Mouse (Mus musculus) regulatory T cell (primary cell): ENCODE results near the gene Hoxd13.

Experiments
- in situ Hi-C: fragments of 300-600 bp; cut with MboI, MseI; formaldehyde crosslinking; loops from one replicate; pipeline ENCODE4 v1.15.1; 2025; ENCODE audit warnings: high pct_unique_total_duplicates

The Hoxd13 gene

GRCm38 (mm10) chr2:74678891-74679595 lies 10.9 kb downstream of the Hoxd13 start, which contains the start of gene Hoxd11:
TSS of gene Hoxd11 (plus strand) at chr2:74679557.
- in situ Hi-C loops: loop anchor here (25.0 kb wide), 1 partner anchor 908 kb away; no protein-coding TSS in a partner anchor

GRCm38 (mm10) chr2:74679596-74679971 lies 11.5 kb downstream of the Hoxd13 start:
- in situ Hi-C loops: loop anchor here (25.0 kb wide), 1 partner anchor 908 kb away; no protein-coding TSS in a partner anchor

GRCm38 (mm10) chr2:74679980-74680379 lies 11.9 kb downstream of the Hoxd13 start:
- in situ Hi-C loops: loop anchor here (25.0 kb wide), 1 partner anchor 907 kb away; no protein-coding TSS in a partner anchor

- in situ Hi-C loops: loop anchor here (25.0 kb wide), 1 partner anchor 907 kb away; no protein-coding TSS in a partner anchor
Observed at GRCm38 (mm10) chr2:74680561-74681398, 12.7 kb downstream of the Hoxd13 start.

GRCm38 (mm10) chr2:74681594-74682531 lies 13.8 kb downstream of the Hoxd13 start:
- in situ Hi-C loops: loop anchor here (25.0 kb wide), 1 partner anchor 905 kb away; no protein-coding TSS in a partner anchor

GRCm38 (mm10) chr2:74682796-74683195 lies 14.7 kb downstream of the Hoxd13 start:
- in situ Hi-C loops: loop anchor here (25.0 kb wide), 1 partner anchor 905 kb away; no protein-coding TSS in a partner anchor

- in situ Hi-C loops: loop anchor here (25.0 kb wide), 1 partner anchor 904 kb away; no protein-coding TSS in a partner anchor
Observed at GRCm38 (mm10) chr2:74683471-74683951, 15.4 kb downstream of the Hoxd13 start.

GRCm38 (mm10) chr2:74684106-74684505 lies 16.0 kb downstream of the Hoxd13 start:
- in situ Hi-C loops: loop anchor here (25.0 kb wide), 1 partner anchor 903 kb away; no protein-coding TSS in a partner anchor

- in situ Hi-C loops: loop anchor here (25.0 kb wide), 1 partner anchor 902 kb away; no protein-coding TSS in a partner anchor
Observed at GRCm38 (mm10) chr2:74685059-74685603, 17.0 kb downstream of the Hoxd13 start.

- in situ Hi-C loops: loop anchor here (25.0 kb wide), 1 partner anchor 901 kb away; no protein-coding TSS in a partner anchor
Observed at GRCm38 (mm10) chr2:74686301-74686987, 18.3 kb downstream of the Hoxd13 start.

GRCm38 (mm10) chr2:74686988-74687697 lies 19.0 kb downstream of the Hoxd13 start:
- in situ Hi-C loops: loop anchor here (25.0 kb wide), 1 partner anchor 900 kb away; no protein-coding TSS in a partner anchor

- in situ Hi-C loops: loop anchor here (25.0 kb wide), 1 partner anchor 899 kb away; no protein-coding TSS in a partner anchor
Observed at GRCm38 (mm10) chr2:74687698-74688555, 19.8 kb downstream of the Hoxd13 start.

- in situ Hi-C loops: loop anchor here (25.0 kb wide), 1 partner anchor 898 kb away; no protein-coding TSS in a partner anchor
Observed at GRCm38 (mm10) chr2:74688795-74689573, 20.9 kb downstream of the Hoxd13 start.

GRCm38 (mm10) chr2:74689574-74690337 lies 21.6 kb downstream of the Hoxd13 start:
- in situ Hi-C loops: loop anchor here (25.0 kb wide), 1 partner anchor 898 kb away; no protein-coding TSS in a partner anchor

- in situ Hi-C loops: loop anchor here (25.0 kb wide), 1 partner anchor 897 kb away; no protein-coding TSS in a partner anchor
Observed at GRCm38 (mm10) chr2:74690338-74690716, 22.2 kb downstream of the Hoxd13 start.
